Mouse (Mus musculus) ES-CJ7 (cell line): ENCODE data around the gene Rere.
"Not testable (repeated sequence)": the region's sequence is repeated elsewhere in the genome, so short reads cannot be mapped to it uniquely, and the experiment has no call there.

Experiments
- DNase-seq: peaks from one replicate; pipeline ENCODE4 v3.0.0; 2011; ENCODE audit warnings: low read depth, low spot score

The Rere gene

DNA sequence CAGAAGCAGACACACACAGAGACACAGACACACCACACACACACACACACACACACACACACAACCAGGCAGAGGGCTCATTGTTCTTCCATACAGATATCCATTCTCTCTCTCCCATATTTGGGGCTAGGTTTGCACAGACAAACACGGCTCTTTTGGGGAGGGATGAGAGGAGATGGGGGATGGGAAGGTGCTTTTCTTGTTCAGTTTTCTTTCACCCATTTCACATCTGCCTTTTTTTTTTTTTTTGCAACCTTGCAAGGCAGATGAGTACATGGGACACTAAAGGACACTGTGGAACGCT lies 1.8 kb downstream of the Rere start:
- DNase-seq, result no peak

DNA sequence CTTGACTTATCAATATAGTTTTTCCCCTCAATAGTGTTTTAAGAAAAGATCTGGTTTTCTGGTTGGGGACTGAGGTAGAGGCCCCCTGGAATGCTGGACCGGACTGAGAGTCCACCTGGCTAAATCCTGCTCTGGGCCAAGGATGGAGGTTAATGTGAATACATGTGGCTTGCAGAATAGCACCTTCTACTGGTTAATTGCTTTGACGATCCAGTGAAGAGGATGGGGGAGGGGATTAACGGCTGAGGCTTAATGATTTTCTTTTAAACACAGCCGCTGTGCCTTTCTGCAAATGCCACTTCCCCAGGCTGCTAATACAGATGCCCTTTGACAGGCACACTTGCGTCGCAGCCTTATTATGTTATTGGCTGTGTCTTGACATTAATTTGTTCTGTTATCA lies 2.5 kb downstream of the Rere start:
- DNase-seq, result peak; percentile 45

DNA sequence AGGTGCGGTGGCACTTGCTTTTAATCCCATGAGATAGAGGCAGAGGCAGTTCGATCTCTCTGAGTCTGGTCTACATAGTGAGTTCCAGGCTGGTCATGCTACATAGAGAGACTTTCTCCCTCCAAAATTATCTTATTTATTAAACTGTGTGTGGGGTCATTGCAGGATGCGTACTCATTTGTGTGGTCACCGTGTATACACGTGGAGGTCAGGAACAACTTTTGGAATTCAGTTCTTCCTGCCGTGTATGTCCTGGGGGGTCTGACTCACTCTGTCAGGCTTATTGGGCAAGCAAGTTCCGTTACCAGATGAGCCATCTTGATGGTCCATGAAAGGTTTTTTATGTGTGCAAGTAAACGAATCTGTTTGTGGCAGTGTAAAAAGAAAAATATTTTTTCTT lies 5.5 kb downstream of the Rere start:
- no peak for DNase-seq

DNA sequence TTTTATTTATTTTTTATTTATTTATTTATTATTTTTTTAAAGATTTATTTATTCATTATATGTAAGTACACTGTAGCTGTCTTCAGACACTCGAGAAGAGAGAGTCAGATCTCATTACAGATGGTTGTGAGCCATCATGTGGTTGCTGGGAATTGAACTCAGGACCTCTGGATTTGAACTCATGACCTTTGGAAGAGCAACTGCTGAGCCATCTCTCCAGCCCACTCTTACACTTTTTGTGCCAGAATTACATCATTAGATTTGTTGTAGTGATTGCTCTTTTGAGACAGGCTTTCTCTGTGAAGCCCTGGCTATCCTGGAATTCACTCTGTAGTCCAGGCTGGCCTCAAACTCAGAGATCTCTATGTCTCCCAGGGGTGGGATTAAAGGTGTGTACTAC lies 6.0 kb downstream of the Rere start:
- DNase-seq, result not testable (repeated sequence)

DNA sequence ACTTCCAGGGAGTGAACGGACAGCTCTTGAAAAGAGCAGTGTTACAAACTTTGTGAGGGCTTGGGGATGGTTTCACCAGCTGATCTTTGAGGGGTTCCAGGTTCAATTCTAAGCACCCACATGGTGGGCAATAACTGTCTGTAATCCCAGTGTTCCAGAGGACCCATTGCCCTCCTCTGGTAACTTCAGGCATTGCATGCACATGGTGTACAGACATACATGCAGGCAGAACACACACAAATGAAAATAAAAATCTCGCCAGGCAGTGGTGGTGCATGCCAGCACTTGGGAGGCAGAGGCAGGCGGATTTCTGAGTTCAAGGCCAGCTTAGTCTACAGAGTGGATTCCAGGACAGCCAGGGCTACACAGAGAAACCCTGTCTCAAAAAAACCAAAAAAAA lies 10.5 kb downstream of the Rere start:
- DNase-seq, result peak; percentile 48

DNA sequence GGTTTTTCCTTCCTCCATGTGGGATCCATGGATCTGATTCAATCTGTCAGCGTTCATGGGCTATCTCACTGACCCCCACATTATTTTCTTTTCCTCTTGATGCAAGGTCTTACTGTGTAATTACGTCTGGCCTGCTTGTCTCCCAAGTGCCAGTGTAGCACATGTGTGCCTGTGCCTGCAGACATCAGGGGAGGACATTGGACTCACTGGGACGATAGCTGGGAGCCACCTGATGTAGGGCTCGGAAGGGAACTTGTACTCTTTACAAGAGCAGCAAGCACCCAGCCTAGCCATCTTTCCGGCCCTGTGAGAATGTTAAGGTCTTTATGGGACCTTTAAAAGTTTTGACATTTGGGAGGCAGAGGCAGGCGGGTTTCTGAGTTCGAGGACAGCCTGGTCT lies 13.4 kb downstream of the Rere start:
- no peak for DNase-seq

DNA sequence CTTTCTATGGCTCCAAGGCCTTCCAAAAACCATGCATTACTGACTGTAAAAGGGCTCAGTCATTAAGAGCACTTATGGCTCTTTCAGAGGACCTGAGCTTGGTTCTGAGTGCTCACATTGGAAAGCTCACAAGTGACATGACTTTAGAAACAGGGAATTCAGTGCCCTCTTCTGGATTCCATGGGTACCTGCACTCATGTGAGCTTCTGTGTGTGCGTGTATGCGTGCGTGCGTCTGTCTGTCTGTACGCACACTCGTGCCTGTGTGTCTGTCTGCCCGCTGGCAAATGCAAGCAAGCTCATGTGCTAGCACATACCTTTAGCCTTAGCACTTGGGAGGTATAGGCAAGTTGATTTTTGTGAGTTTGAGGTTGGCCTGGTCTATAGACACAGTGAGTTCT lies 14.5 kb downstream of the Rere start:
- peak; percentile 78 for DNase-seq

DNA sequence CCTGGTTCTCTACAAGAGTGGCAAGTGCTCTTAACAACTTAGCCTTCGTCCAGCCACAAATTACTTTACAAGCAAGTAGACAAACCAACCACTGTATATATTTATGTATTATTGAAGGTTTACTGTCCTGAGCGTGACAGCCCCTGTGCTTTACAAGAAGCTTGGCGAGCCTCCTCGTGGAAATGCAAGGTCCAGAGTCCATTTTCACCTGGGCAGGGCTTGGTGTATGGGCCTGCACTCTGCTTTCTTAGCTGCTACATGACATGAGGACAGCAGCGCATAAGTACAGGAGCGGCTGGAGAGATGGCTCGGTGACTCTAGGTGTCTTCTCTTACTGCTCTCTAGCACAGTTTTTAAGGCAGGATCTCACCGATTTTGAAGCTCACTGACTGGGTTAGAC lies 21.3 kb downstream of the Rere start:
- no peak for DNase-seq

DNA sequence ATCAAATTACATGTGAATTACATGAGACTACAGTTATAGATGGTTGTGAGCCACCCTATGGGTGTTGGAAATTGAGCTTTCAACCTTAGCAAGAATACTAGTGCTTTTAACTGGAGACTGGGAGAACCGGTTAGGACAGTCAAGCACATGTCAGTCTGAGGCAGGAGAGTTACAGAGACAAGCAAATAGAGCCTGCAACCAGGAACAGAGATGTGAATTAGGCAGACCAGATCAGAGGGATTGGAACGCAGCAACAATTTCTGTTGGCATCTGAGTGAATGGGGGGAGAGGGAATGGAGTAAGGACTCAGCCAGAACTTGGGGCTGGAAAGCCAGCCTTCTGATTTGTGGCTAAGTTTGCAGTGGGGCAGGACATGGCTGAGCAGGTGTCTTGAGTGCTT lies 25.3 kb downstream of the Rere start:
- DNase-seq, result no peak

DNA sequence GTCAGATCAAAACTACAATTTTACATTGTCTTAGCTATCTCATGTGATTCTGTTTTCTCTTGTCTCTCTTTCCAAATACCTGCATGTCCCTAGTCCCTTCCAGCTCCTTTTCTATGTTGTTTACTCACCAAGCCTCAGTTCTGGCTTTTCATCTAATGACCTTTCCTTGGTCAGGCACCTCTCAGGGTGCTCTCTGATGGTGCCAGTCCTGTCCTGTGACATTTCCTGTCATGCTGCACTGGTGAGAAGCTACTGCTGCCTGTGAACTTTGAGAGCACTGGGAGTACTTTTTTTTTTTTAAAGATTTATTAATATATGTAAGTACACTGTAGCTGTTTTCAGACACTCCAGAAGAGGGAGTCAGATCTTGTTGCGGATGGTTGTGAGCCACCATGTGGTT lies 25.8 kb downstream of the Rere start:
- DNase-seq, result no peak

DNA sequence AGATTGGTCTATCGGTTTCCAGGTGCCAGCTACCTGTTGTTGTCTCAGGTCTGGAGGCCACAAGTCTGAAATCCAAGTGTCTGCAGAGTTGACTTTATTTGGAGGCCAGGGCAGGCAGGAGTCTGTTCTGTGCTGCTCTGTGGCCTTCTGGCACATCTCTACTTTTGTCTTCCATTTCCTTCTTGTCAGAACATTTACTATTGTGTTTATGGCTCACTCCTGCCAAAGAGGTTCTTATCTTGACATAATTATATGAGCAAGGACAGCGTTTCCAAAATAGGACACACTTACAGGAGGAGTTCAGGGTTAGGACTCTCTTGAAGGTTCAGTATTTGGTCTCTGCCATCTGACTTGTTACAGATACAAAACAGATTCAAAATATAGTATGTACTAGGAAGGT lies 30.0 kb downstream of the Rere start:
- no peak for DNase-seq

DNA sequence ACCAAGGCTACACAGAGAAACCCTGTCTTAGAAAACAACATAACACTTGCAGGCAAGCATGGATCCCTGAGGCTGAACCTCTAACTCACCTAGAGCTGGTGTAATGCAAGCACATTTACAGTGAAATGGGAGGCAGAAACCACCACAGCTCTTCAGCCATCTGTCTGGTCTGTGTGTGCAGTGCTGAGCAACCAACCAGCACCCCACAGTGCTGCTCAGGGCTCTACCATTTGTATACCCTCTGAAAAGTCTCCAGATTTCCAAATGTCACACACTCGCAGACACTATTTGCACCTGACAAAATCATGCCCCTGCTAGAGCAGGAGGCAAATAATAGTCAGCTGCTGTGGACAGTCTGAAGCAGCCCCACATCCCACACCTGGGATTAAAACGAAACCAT lies 31.2 kb downstream of the Rere start:
- DNase-seq, result no peak

DNA sequence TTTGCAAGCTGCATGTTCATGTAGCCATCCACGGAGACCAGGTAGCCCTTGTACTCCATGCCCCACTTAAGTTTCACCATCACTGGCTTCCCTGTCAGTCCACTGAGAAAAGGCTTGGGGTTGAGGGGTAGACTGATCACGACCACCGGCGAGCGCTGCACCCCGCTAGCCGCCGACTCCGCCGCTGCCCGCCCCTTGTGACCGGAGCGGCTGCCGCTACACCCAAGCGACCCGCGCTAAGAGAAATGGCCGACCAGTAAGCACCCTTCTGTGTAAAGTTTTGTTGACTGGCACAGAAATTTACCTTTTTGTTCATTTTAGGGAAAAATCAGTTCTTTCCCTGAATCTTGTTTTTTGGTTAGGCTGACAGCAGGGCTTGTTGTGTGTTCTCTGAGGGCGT lies 33.9 kb downstream of the Rere start:
- no peak for DNase-seq

DNA sequence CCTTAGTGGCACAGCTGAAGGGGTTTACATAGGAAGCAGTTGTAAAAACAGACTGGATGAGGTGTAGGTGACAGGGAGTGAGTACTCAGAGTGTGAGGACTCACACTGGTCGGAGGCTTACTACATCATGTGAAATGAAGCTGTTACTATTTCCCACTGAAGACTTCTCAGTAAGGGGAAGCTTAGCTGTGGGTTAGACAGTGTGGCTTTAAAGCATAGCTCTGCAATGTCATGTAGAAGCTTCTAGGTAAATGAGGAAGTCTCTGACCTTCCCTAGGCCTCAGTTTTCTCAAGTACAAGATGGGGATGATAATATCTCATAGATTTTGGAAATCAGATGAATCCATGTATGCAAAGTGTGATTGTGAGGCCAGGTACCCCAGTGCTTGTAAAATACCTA lies 35.1 kb downstream of the Rere start:
- no peak for DNase-seq

DNA sequence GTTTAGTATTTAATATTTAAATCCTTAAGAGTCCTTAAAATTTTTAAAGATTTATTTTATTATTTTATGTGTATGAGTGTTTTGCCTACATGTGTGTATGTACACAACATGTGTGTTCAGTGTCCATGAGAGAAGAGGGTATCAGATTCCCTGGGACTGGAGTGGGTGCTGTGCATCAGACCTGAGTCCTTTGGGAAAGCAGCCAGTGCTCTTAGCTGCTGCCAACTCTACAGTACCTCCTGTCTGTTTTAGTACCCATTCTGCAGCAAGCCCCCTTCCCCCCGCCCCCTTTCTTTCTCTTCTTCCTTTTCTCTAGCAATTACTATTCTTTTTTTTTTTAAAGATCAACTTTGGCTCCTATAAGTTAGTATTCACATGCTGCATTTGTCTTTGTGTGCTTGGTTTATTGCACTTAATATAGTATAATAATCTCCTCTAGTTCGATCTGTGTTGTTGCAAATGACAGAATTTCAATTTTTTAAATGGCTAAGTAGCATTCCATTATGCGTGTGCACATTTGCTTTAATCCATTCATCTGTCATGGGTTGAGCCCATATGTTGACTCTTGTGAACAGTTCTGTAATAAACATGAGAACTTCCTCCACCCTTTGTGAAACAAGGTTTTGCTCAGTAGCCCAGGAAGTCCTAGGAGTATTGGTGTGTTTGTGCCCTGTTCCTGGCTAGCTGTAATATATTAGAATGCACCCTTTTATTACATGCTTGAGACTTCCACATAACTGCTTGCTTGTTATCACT lies 43.8 kb downstream of the Rere start:
- DNase-seq, result no peak

DNA sequence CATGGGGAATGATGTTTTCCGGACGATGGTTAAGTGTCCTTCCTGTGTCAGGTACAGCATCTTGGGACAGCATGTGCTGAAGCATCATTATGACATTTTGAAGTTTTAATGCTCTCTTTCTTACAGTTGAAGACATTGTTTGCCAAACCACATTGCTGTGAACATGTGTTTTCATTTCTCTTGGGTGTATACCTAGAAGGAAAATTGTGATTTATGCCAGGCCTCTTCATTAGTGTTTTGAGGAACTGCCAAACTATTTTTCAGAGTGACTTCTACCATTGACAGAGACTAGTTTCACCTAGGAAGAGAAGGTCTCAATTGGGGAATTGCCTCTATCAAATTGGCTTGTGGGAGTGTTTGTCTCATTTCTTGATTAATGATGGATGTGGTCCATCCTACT lies 44.6 kb downstream of the Rere start:
- DNase-seq, result no peak

DNA sequence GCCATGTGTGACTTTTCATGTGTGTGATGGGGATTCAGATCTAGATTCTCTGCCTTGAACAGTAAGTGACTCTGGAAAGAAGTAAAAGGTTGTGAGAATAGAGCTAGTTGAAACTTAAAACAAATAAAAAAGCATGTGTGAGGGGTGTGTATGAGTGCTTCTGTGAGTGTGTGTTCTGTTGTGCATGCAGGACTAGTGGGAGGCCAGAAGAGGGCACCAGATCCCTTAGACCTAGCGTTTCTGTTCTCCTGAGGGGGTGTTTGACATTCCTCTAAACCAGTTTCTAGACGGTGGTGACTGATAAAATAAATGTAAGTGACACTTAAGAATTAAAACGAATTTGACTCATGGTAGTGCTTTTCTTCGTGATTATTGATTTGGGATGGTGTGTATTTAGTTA lies 46.0 kb downstream of the Rere start:
- peak; percentile 47 for DNase-seq

DNA sequence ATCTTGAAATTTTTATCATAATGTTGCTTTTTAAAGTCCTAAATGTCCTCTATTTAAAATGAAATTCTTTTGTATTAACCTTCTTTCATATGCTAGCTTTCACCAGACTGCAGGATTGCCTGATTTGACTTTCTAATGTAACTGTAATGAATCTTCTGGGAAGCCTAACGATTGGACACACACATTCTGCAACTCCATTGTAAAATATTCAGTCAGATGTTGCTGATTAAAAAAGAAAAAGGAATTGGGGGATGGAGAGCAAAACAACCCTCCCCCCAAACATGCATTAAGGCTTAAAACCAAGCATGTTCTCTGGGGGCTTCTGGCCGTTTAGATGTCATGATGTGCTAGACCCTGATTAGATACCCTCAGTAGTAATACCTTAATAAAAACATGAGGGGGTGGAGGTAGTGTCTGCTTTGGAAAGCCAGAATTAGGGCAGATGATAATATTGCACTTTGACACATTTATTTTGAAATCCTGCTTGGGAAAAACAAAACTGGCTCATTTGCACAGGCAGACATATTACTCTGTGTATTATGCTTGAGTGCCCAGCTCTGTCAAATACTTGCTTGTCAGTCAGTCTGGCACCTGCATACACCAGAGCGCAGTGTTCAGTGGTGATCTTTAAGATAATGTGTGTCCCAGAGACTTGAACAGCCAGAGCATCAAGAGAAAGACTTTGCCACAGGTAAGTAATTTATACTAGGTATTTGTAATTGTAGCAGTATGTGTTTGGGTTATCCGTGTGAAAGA lies 52.7 kb downstream of the Rere start:
- no peak for DNase-seq

DNA sequence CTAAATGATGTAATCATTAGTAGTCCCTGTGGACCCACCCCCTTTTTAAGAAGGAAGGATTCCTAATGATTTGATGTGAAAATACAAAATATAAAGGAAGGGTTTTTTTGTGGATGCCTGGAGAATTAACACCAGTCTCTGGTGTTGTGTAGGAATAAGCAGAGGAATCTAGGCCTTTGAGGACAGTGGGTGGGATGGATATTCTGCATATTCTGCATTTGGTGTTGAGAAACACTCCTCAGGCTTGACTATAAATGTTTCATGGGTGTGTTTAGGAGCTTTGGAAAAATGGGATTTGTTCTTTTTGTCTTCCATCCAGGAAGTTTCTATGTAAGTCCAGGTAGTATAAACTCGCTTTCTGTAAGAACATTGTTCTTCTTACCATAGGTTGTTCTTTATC lies 55.8 kb downstream of the Rere start:
- no peak for DNase-seq

DNA sequence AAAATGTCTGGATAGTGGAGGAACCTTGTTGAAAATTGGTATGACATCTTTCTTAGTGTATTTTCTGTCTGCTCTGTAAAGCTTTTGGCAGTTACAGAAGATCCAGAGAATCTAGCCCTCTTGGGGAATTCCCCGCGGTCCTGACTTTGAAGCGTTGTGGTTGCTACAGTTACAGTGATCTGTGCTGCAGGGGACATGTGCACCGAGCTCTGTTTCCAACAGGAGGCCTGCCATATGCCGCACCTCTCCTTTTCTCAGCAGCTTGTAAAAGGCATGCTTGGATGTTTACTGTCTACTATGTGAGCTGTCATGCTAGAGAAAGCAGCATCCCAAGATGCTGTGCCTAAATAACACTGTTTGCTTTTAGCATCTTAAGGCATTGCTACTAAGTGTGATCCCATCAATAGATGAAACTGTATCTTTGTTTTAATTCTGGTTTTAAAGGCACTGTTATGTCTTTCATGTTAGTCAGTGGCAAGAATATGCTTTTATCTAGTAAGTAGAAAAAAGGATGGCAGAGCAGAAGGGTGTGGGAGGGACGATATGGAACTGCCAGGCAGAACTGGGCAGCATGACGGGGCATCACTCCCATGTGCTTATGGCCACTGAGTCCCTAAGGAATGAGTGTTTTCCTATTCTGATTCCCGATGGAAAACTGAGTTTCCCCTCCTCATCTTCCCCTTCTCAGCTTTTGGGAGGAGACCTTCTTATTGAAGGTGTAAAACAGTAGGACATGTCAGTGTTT lies 57.6 kb downstream of the Rere start:
- DNase-seq, result no peak

DNA sequence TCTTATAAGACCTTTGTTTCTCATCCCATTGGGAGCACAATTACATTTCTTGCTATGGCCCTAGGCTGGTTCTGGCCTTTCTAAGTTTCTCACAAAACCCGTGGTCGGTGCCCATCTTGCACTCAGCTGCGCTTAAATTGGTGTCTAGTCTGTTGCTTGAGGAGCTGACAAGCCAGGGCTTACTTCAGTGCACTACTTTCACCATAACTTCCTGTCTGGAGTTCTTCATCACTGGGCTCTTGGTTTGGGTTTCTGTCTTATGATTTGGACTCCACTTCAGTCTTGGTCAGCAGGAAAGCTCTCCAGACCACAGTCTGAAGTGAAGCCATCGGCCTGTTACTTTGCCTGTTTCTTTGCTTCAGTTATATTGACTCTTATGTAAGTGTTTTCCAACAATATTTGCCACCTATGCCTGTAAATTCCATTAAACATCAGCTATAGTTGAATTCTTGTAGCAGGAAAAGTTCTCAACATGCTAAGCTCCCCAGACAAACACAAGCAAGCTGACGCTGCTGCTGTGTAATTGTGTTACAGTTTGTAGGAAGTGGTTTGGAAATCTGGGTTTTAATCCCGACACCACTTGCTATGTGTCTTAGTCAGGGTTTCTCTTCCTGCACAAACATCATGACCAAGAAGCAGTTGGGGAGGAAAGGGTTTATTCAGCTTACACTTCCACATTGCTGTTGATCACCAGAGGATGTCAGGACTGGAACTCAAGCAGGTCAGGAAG lies 59.5 kb downstream of the Rere start:
- no peak for DNase-seq

DNA sequence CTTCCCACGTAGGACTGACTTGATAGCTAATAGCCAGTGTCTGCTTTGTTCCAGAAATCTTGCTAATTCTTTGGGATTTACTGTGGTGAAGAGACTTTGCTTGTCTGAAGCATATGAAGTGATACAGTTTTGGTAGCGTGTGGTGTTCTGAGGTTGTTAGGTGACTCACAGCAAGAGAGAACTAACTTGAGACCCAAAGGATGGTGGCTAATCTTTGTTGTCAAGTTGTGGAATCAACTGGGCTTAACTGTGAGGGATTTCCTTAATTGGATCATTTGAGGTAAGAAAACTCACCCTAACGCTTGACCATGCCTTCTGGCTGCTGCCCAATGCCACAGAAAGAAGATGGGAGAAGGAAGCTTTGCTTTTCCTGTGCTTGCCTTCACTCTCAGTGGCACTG lies 63.1 kb downstream of the Rere start:
- DNase-seq, result no peak
